Mouse (Mus musculus) liver, embryonic 13.5 days (tissue): ENCODE results near the gene Klhl25. TPM values are rescaled to one million over a fixed set of nuclear protein-coding genes. Genes with fewer than 3 reads are reported as not detected.
"Not testable (repeated sequence)": the region's sequence is repeated elsewhere in the genome, so short reads cannot be mapped to it uniquely, and the experiment has no call there.

Experiments used
- ATAC-seq: fragments of 200-750 bp; cut with Nextera tagmentation; 2 replicates; pipeline ENCODE4 v1.8.0; 2017; ENCODE audit warnings: low read depth, mild to moderate bottlenecking, moderate number of reproducible peaks, moderate library complexity
- DNase-seq: peaks from one replicate; pipeline ENCODE4 v3.0.0; 2022
- H3K27ac ChIP-seq: fragments of 300-500 bp; sonication (generic); 2 replicates; pipeline ENCODE4 v1.5.1; 2015; ENCODE audit warnings: moderate library complexity, mild to moderate bottlenecking, inconsistent platforms
- H3K27me3 ChIP-seq: fragments of 300-500 bp; sonication (generic); 2 replicates; pipeline ENCODE4 v1.6.1; 2015; ENCODE audit warnings: mild to moderate bottlenecking, inconsistent platforms
- H3K36me3 ChIP-seq: fragments of 300-500 bp; sonication (generic); 2 replicates; pipeline ENCODE4 v1.6.1; 2015; ENCODE audit warnings: mild to moderate bottlenecking, inconsistent platforms
- H3K4me1 ChIP-seq: fragments of 300-500 bp; sonication (generic); replicated peaks from 2 replicates; pipeline ENCODE4 v1.6.1; 2015; ENCODE audit warnings: inconsistent platforms
- H3K4me2 ChIP-seq: fragments of 300-500 bp; sonication (generic); 2 replicates; pipeline ENCODE4 v1.6.1; 2015; ENCODE audit warnings: inconsistent platforms, mild to moderate bottlenecking, moderate library complexity
- H3K4me3 ChIP-seq: fragments of 300-500 bp; sonication (generic); replicated peaks from 2 replicates; pipeline ENCODE4 v1.5.1; 2015; ENCODE audit warnings: mild to moderate bottlenecking, inconsistent platforms
- H3K9ac ChIP-seq: fragments of 300-500 bp; sonication (generic); 2 replicates; pipeline ENCODE4 v1.6.1; 2015; ENCODE audit warnings: mild to moderate bottlenecking, inconsistent platforms
- H3K9me3 ChIP-seq: fragments of 300-500 bp; sonication (generic); replicated peaks from 2 replicates; pipeline ENCODE4 v1.6.1; 2016; ENCODE audit warnings: inconsistent platforms
- WGBS: fragments of 180-500 bp; shearing (Covaris S2); methylation state at CpG from one replicate; pipeline ENCODE4 v1.1.7; 2015; ENCODE audit not compliant: insufficient replicate concordance; 5-methylcytosine and 5-hydroxymethylcytosine counted together
- polyA plus RNA-seq: library from polyadenylated mRNA; unstranded; fragments of >200 nt; fragmentation: Nextera tagmentation; extraction: Ambion mirVana; gene quantifications from 2 replicates; pipeline ENCODE4 v1.2.1, GENCODE M21; 2015

Klhl25 gene
- polyA plus RNA-seq, 1 experiment from 2014 or later: 10.3 TPM

GRCm38 (mm10) chr7:75847489-75847888, 621 bp upstream of the Klhl25 start:
- 13% methylated on average over 6 of the region's 6 CpGs for WGBS

GRCm38 (mm10) chr7:75848776-75849670, 913 bp downstream of the Klhl25 start:
- Histone ChIP-seq H3K9ac (peak overlapping the region; percentile 96), H3K4me3 (peak overlapping the region; percentile 96), H3K27ac (peak overlapping the region; percentile 88), H3K4me1 (peaks cover 63% of the 10 kb centered on the region), H3K4me2 (peak overlapping the region; percentile 88), H3K9me3 (no peaks in the 10 kb centered on the region), H3K27me3 (no peaks in the 10 kb centered on the region), H3K36me3 (peaks cover 17% of the 10 kb centered on the region)
- ATAC-seq (peak; percentile 15; the same call in 1 of the 2 replicates), DNase-seq (no peak)
- 3% methylated on average over 25 of the region's 25 CpGs for WGBS

More at GRCm38 (mm10) chr7:75847489-75847888, 621 bp upstream of the Klhl25 start:
- Histone ChIP-seq H3K9me3 (no peaks in the 10 kb centered on the region), H3K4me3 (peak overlapping the region; percentile 96), H3K27me3 (no peaks in the 10 kb centered on the region), H3K36me3 (peaks cover 14% of the 10 kb centered on the region), H3K4me2 (peak overlapping the region; percentile 88), H3K9ac (peak overlapping the region; percentile 59), H3K4me1 (peaks cover 48% of the 10 kb centered on the region), H3K27ac (peak overlapping the region; percentile 16; the same call in 1 of the 2 replicates)
- DNase-seq (no peak), ATAC-seq (no peak)

- not testable (repeated sequence) for DNase-seq, H3K9ac ChIP-seq, H3K27me3 ChIP-seq, ATAC-seq, H3K27ac ChIP-seq, H3K9me3 ChIP-seq, H3K4me3 ChIP-seq, H3K4me2 ChIP-seq
- Histone ChIP-seq H3K4me1 (peaks cover 75% of the 10 kb centered on the region), H3K36me3 (peaks cover 23% of the 10 kb centered on the region)
- WGBS: 80% methylated on average over 1 of the region's 3 CpGs
Observed at GRCm38 (mm10) chr7:75850396-75850795, 2.3 kb downstream of the Klhl25 start.

GRCm38 (mm10) chr7:75851290-75851689, 3.2 kb downstream of the Klhl25 start:
- H3K9me3 ChIP-seq: no peaks in the 10 kb centered on the region
- ATAC-seq (no peak), DNase-seq (no peak)
- no peak overlapping the region for H3K4me2 ChIP-seq
- H3K27me3 ChIP-seq: no peaks in the 10 kb centered on the region
- WGBS: 77% methylated on average over 10 of the region's 10 CpGs
- H3K4me3 ChIP-seq: no peak overlapping the region
- H3K4me1 ChIP-seq: peaks cover 79% of the 10 kb centered on the region
- H3K9ac ChIP-seq: no peak overlapping the region
- no peak overlapping the region for H3K27ac ChIP-seq
- H3K36me3 ChIP-seq: peaks cover 23% of the 10 kb centered on the region

GRCm38 (mm10) chr7:75852363-75852762, 4.3 kb downstream of the Klhl25 start:
- Histone ChIP-seq H3K27me3 (no peaks in the 10 kb centered on the region), H3K27ac (peak overlapping the region; percentile 48; the same call in 1 of the 2 replicates), H3K4me2 (no peak overlapping the region), H3K9me3 (no peaks in the 10 kb centered on the region), H3K4me1 (peaks cover 80% of the 10 kb centered on the region), H3K9ac (no peak overlapping the region), H3K4me3 (no peak overlapping the region), H3K36me3 (peaks cover 27% of the 10 kb centered on the region)
- 82% methylated on average over 4 of the region's 4 CpGs for WGBS
- no peak for DNase-seq
- no peak for ATAC-seq

GRCm38 (mm10) chr7:75853171-75853830, 5.2 kb downstream of the Klhl25 start:
- DNase-seq (no peak), ATAC-seq (no peak)
- Histone ChIP-seq H3K27ac (peak overlapping the region; percentile 48), H3K4me2 (no peak overlapping the region), H3K36me3 (peaks cover 27% of the 10 kb centered on the region), H3K27me3 (no peaks in the 10 kb centered on the region), H3K4me1 (peaks cover 75% of the 10 kb centered on the region), H3K4me3 (no peak overlapping the region), H3K9me3 (no peaks in the 10 kb centered on the region), H3K9ac (no peak overlapping the region)
- 78% methylated on average over 8 of the region's 8 CpGs for WGBS

GRCm38 (mm10) chr7:75854231-75854925, 6.3 kb downstream of the Klhl25 start:
- 71% methylated on average over 6 of the region's 6 CpGs for WGBS
- no peak for ATAC-seq
- Histone ChIP-seq H3K9me3 (no peaks in the 10 kb centered on the region), H3K4me3 (no peak overlapping the region), H3K27me3 (no peaks in the 10 kb centered on the region), H3K9ac (peak overlapping the region; percentile 7; the same call in 1 of the 2 replicates), H3K4me2 (no peak overlapping the region), H3K4me1 (peaks cover 75% of the 10 kb centered on the region), H3K36me3 (peaks cover 31% of the 10 kb centered on the region), H3K27ac (0 out of 2 replicates have a peak overlapping the region, but pooled peaks have one; percentile 32)
- DNase-seq: no peak

- H3K27me3 ChIP-seq: no peaks in the 10 kb centered on the region
- DNase-seq (no peak), ATAC-seq (no peak)
- H3K9me3 ChIP-seq: no peaks in the 10 kb centered on the region
- no peak overlapping the region for H3K4me2 ChIP-seq
- peaks cover 36% of the 10 kb centered on the region for H3K36me3 ChIP-seq
- no peak overlapping the region for H3K4me3 ChIP-seq
- peak overlapping the region; percentile 50 for H3K27ac ChIP-seq
- 57% methylated on average over 6 of the region's 6 CpGs for WGBS
- H3K9ac ChIP-seq: peak overlapping the region; percentile 7; the same call in 1 of the 2 replicates
- peaks cover 75% of the 10 kb centered on the region for H3K4me1 ChIP-seq
Observed at GRCm38 (mm10) chr7:75855028-75855427, 6.9 kb downstream of the Klhl25 start.

- Histone ChIP-seq H3K9me3 (no peaks in the 10 kb centered on the region), H3K4me3 (no peak overlapping the region), H3K4me1 (peaks cover 80% of the 10 kb centered on the region), H3K9ac (no peak overlapping the region), H3K36me3 (peaks cover 33% of the 10 kb centered on the region), H3K27me3 (no peaks in the 10 kb centered on the region), H3K27ac (peak overlapping the region; percentile 50; the same call in 1 of the 2 replicates), H3K4me2 (no peak overlapping the region)
- ATAC-seq (peak; percentile 50), DNase-seq (no peak)
- WGBS: 79% methylated on average over 11 of the region's 11 CpGs
Observed at GRCm38 (mm10) chr7:75856259-75856658, 8.1 kb downstream of the Klhl25 start.

- Histone ChIP-seq H3K4me1 (peaks cover 80% of the 10 kb centered on the region), H3K36me3 (peaks cover 31% of the 10 kb centered on the region), H3K27me3 (no peaks in the 10 kb centered on the region), H3K27ac (peak overlapping the region; percentile 3; the same call in 1 of the 2 replicates), H3K9me3 (no peaks in the 10 kb centered on the region), H3K4me3 (no peak overlapping the region), H3K4me2 (no peak overlapping the region), H3K9ac (no peak overlapping the region)
- DNase-seq (no peak), ATAC-seq (no peak)
- WGBS: 69% methylated on average over 9 of the region's 9 CpGs
Observed at GRCm38 (mm10) chr7:75859771-75860196, 11.7 kb downstream of the Klhl25 start.
